9 mouse cellular contexts compared by ENCODE assay signal in the genomic region with DNA sequence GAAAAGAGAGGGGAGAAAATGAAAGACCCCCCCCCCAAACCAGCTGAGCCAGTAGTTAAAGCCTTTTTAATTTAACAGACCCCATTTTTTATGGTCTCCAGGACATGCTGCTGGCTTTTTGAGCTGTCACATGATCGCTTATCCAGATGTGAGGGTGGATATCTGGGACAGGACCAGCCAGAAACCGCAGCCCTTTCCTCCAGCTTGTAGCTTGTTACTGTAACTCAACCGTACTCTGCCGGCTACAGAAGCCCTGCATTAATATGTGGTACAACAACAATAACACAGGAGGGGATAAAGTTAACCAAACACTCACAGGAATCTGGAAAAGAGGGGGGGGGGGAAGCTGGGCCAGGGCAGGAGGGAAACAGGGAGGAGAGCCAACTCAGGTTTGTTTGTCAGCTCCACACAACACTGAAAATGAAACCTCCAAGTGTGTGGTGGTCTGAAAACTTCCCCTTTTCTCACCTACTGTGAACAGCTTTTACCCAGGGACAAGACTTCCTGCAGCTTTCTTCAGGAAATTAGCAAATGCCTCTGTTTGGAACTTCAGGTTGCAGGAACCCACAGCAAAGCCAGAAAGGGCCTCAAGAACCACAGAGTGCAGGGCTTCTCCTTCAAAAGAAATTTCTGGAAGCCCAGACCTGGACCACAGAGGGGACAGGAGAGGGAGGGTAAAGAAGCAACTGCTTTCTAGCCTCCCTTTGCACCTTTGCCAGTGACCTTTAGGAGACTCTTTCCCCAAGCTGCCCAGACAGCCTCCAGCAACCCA.
DNase-seq lines count a peak whose midpoint lies in the region; ATAC-seq and TF ChIP-seq lines count a peak whose summit lies in the region.
"Had no signal": no experiment of that assay in that cellular context is flagged by ENCODE, and none has a peak within 500 bp of the region (broad histone marks: within the 10 kb centered on the region; RNA-seq: fewer than 3 reads in every experiment).

No protein-coding gene starts in this region.

- peak overlapping the region; percentile 18; the same call in 1 of the 2 replicates for H3K27ac ChIP-seq in thymus, adult 2 months (ENCODE audit: control insufficient read depth, insufficient read depth, low read length)
- peak overlapping the region; percentile 65 for H3K27ac ChIP-seq in embryonic facial prominence, embryonic 14.5 days (replicated peaks; ENCODE audit: low read depth, low read length)
- no peak overlapping the region for H3K27ac ChIP-seq in liver, embryonic 14.5 days
- H3K27ac ChIP-seq: forebrain, embryonic 13.5 days; midbrain, embryonic 12.5 days had no signal

- no peak for TF ChIP-seq POLR2A in thymus, adult 2 months (IDR thresholded peaks at IDR 0.05; ENCODE audit: control insufficient read depth, extremely low read depth, insufficient read depth, low read length, poor library complexity)

- peak overlapping the region; percentile 28; the same call in 1 of the 2 replicates for H3K4me2 ChIP-seq in embryonic facial prominence, embryonic 14.5 days (ENCODE audit: low read depth, low read length)
- no peak overlapping the region for H3K4me2 ChIP-seq in liver, embryonic 14.5 days (ENCODE audit: low read depth)
- H3K4me2 ChIP-seq: forebrain, embryonic 13.5 days; midbrain, embryonic 12.5 days had no signal

- ATAC-seq in embryonic facial prominence, embryonic 14.5 days (ENCODE audit: low read depth) = peak; percentile 84
- no peak for ATAC-seq in liver, embryonic 14.5 days (ENCODE audit: insufficient read depth)
- ATAC-seq in cerebellum, adult (ENCODE audit: insufficient number of reproducible peaks, low FRiP score, low TSS enrichment) = no peak
- ATAC-seq: forebrain, embryonic 13.5 days had no signal

- no peak for TF ChIP-seq EP300 in liver, embryonic 14.5 days (IDR thresholded peaks at IDR 0.05; ENCODE audit: low read depth)

- no peak for TF ChIP-seq CTCF in thymus, adult 2 months (IDR thresholded peaks at IDR 0.05; ENCODE audit: borderline replicate concordance, control insufficient read depth, extremely low read depth, insufficient read depth, low read length, poor library complexity)
- TF ChIP-seq CTCF in liver, embryonic 14.5 days (IDR thresholded peaks at IDR 0.05; ENCODE audit: low read depth) = no peak

- H3K9me3 ChIP-seq in embryonic facial prominence, embryonic 14.5 days (ENCODE audit: control insufficient read depth, low read length) = no peaks in the 10 kb centered on the region
- no peaks in the 10 kb centered on the region for H3K9me3 ChIP-seq in liver, embryonic 14.5 days (ENCODE audit: control insufficient read depth, low read length)
- H3K9me3 ChIP-seq: forebrain, embryonic 13.5 days; midbrain, embryonic 12.5 days had no signal

- H3K27me3 ChIP-seq in thymus, adult 2 months (ENCODE audit: control insufficient read depth, insufficient read depth, low read length) = no peaks in the 10 kb centered on the region
- no peaks in the 10 kb centered on the region; the same call in 1 of the 2 replicates for H3K27me3 ChIP-seq in embryonic facial prominence, embryonic 14.5 days (replicated peaks; ENCODE audit: control insufficient read depth, insufficient read depth, low read length)
- H3K27me3 ChIP-seq in liver, embryonic 14.5 days (ENCODE audit: control insufficient read depth, insufficient read depth, low read length) = no peaks in the 10 kb centered on the region
- H3K27me3 ChIP-seq: forebrain, embryonic 13.5 days; midbrain, embryonic 12.5 days had no signal

- no peak overlapping the region for H3K9ac ChIP-seq in embryonic facial prominence, embryonic 14.5 days (ENCODE audit: low read depth, low read length)
- H3K9ac ChIP-seq in liver, embryonic 14.5 days (replicated peaks) = no peak overlapping the region
- H3K9ac ChIP-seq: forebrain, embryonic 13.5 days; midbrain, embryonic 12.5 days had no signal

- peaks cover 8% of the 10 kb centered on the region for H3K4me1 ChIP-seq in thymus, adult 2 months (replicated peaks; ENCODE audit: control insufficient read depth, insufficient read depth, low read length)
- H3K4me1 ChIP-seq in embryonic facial prominence, embryonic 14.5 days (ENCODE audit: control insufficient read depth, insufficient read depth, low read length) = peaks cover 7% of the 10 kb centered on the region; the same call in 1 of the 2 replicates
- peaks cover 0 to 2% of the 10 kb centered on the region in 2 experiments; a peak in 1 of 4 replicates for H3K4me1 ChIP-seq in liver, embryonic 14.5 days (replicated peaks; ENCODE audit: control insufficient read depth in 2 of 2, insufficient read depth in 2 of 2, low read length in 1 of 2)
- H3K4me1 ChIP-seq: forebrain, embryonic 13.5 days; midbrain, embryonic 12.5 days had no signal

- DNase-seq in thymus, adult 2 months = peak; percentile 7
- DNase-seq in thymus, adult 18-20 months = no peak
- peak; percentile 92 for DNase-seq in embryonic facial prominence, embryonic 14.5 days (ENCODE audit: low spot score)
- peak in 2 of 3 experiments; percentile 2 to 9 for DNase-seq in liver, embryonic 14.5 days (ENCODE audit: low read depth in 3 of 3, low spot score in 3 of 3)
- no peak for DNase-seq in ovary, adult 18-20 months (ENCODE audit: low spot score)
- DNase-seq in layer of hippocampus, adult 8-10 months (ENCODE audit: low spot score in 2 of 2) = no peak

- no peaks in the 10 kb centered on the region for H3K36me3 ChIP-seq in thymus, adult 2 months (ENCODE audit: control insufficient read depth, insufficient read depth, low read length)
- H3K36me3 ChIP-seq in embryonic facial prominence, embryonic 14.5 days (ENCODE audit: control insufficient read depth, insufficient read depth, low read length) = no peaks in the 10 kb centered on the region
- H3K36me3 ChIP-seq in liver, embryonic 14.5 days (replicated peaks; ENCODE audit: control insufficient read depth, insufficient read depth, low read depth) = no peaks in the 10 kb centered on the region
- H3K36me3 ChIP-seq: midbrain, embryonic 12.5 days had no signal

- H3K4me3 ChIP-seq in thymus, adult 2 months (ENCODE audit: control insufficient read depth, insufficient read depth, low read length) = no peak overlapping the region
- no peak overlapping the region for H3K4me3 ChIP-seq in embryonic facial prominence, embryonic 14.5 days (ENCODE audit: low read depth, low read length)
- no peak overlapping the region for H3K4me3 ChIP-seq in liver, embryonic 14.5 days (ENCODE audit: insufficient read depth in 1 of 2, low read depth in 2 of 2, low read length in 2 of 2)
- H3K4me3 ChIP-seq: forebrain, embryonic 13.5 days; midbrain, embryonic 12.5 days had no signal

- 4% methylated on average over 4 of the region's 4 CpGs for WGBS in thymus, adult 2 months
- 9% methylated on average over 4 of the region's 4 CpGs for WGBS in embryonic facial prominence, embryonic 14.5 days
- 8% methylated on average over 4 of the region's 4 CpGs for WGBS in liver, embryonic 14.5 days (ENCODE audit: insufficient replicate concordance)

Comparison
In these comparisons a context has a peak if more than half of its experiments do, and no peak if none do; other contexts are left out.
1. DNase-seq: peak in thymus, adult 2 months (single experiment), embryonic facial prominence, embryonic 14.5 days (single experiment) and liver, embryonic 14.5 days (2 of 3); none in thymus, adult 18-20 months (0 of 2), ovary, adult 18-20 months (single experiment) and layer of hippocampus, adult 8-10 months (0 of 2).